Mouse (Mus musculus): Measurements from ENCODE around the gene Gmds. TPM values are rescaled to one million over a fixed set of nuclear protein-coding genes. Genes with fewer than 3 reads are reported as not detected.

The Gmds gene
- total and polyA plus RNA-seq, 2 experiments from 2014 or later = 18.6 to 35.1 TPM

GRCm38 (mm10) chr13:31924506-31924905 is 414.0 kb downstream of the Gmds start:
- WGBS = 82% methylated on average over 4 of the region's 4 CpGs
- DNase-seq = no peak
- H3K9me3 ChIP-seq (ENCODE audit: low read length) = no peaks in the 10 kb centered on the region

GRCm38 (mm10) chr13:31919716-31920115 is 418.8 kb downstream of the Gmds start:
- DNase-seq (no peak), ATAC-seq (no peak)
- H3K9me3 ChIP-seq (ENCODE audit: low read length) = no peaks in the 10 kb centered on the region
- WGBS = 88% methylated on average over 2 of the region's 2 CpGs
- no peaks in the 10 kb centered on the region for H3K36me3 ChIP-seq (ENCODE audit: insufficient read depth)
- no peaks in the 10 kb centered on the region for H3K27me3 ChIP-seq (ENCODE audit: insufficient read depth, low read length)
- H3K9ac ChIP-seq = no peak overlapping the region
- TF ChIP-seq CTCF (IDR thresholded peaks at IDR 0.05; ENCODE audit: low read depth) = no peak
- no peaks in the 10 kb centered on the region for H3K4me1 ChIP-seq (ENCODE audit: insufficient read depth)
- H3K4me3 ChIP-seq (ENCODE audit: low read depth, low read length) = no peak overlapping the region
- no peak overlapping the region for H3K4me2 ChIP-seq (ENCODE audit: low read depth)
- H3K27ac ChIP-seq (ENCODE audit: low read depth, low read length) = no peak overlapping the region

More at GRCm38 (mm10) chr13:31924506-31924905, 414.0 kb downstream of the Gmds start:
- TF ChIP-seq CTCF (IDR thresholded peaks at IDR 0.05; ENCODE audit: low read depth) = no peak
- Histone ChIP-seq H3K36me3 (ENCODE audit: insufficient read depth) (no peaks in the 10 kb centered on the region), H3K9ac (no peak overlapping the region), H3K27me3 (ENCODE audit: insufficient read depth, low read length) (no peaks in the 10 kb centered on the region), H3K4me3 (ENCODE audit: low read depth, low read length) (no peak overlapping the region), H3K27ac (ENCODE audit: low read depth, low read length) (no peak overlapping the region), H3K4me1 (ENCODE audit: insufficient read depth) (no peaks in the 10 kb centered on the region), H3K4me2 (ENCODE audit: low read depth) (no peak overlapping the region)
- ATAC-seq = no peak

DNA sequence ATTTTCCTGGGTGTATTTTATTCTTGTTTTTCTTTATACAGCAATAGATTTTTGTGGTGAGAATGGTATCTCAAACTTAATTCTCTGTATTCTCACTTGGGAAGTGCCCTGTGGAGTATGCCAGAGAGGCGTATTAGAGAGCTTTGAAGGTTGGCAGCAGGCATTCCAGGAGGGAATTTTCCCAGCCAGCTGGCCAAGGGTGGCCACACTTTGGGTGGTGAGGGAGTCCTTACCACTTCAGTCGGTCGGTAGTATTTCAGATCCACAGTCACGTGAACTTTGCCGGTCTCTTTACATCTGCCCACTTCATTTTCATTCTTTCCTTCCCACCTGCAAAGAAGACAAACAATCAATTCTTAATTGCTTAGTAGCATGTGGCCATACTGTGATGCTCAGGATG is 421.2 kb downstream of the Gmds start:
- H3K4me2 ChIP-seq (ENCODE audit: low read depth) = no peak overlapping the region
- no peaks in the 10 kb centered on the region for H3K4me1 ChIP-seq (ENCODE audit: insufficient read depth)
- no peaks in the 10 kb centered on the region for H3K9me3 ChIP-seq (ENCODE audit: low read length)
- H3K9ac ChIP-seq = no peak overlapping the region
- H3K27ac ChIP-seq (ENCODE audit: low read depth, low read length) = no peak overlapping the region
- no peaks in the 10 kb centered on the region for H3K27me3 ChIP-seq (ENCODE audit: insufficient read depth, low read length)
- no peak for DNase-seq
- ATAC-seq = no peak
- WGBS = 20% methylated on average over 5 of the region's 5 CpGs
- no peak for TF ChIP-seq CTCF (IDR thresholded peaks at IDR 0.05; ENCODE audit: low read depth)
- H3K36me3 ChIP-seq (ENCODE audit: insufficient read depth) = no peaks in the 10 kb centered on the region
- H3K4me3 ChIP-seq (ENCODE audit: low read depth, low read length) = no peak overlapping the region

- no peaks in the 10 kb centered on the region for H3K27me3 ChIP-seq (ENCODE audit: insufficient read depth, low read length)
- H3K36me3 ChIP-seq (ENCODE audit: insufficient read depth) = no peaks in the 10 kb centered on the region
- H3K4me2 ChIP-seq (ENCODE audit: low read depth) = no peak overlapping the region
- no peak overlapping the region for H3K27ac ChIP-seq (ENCODE audit: low read depth, low read length)
- no peaks in the 10 kb centered on the region for H3K9me3 ChIP-seq (ENCODE audit: low read length)
- H3K4me1 ChIP-seq (ENCODE audit: insufficient read depth) = no peaks in the 10 kb centered on the region
- H3K4me3 ChIP-seq (ENCODE audit: low read depth, low read length) = no peak overlapping the region
- TF ChIP-seq CTCF (IDR thresholded peaks at IDR 0.05; ENCODE audit: low read depth) = no peak
- DNase-seq (no peak), ATAC-seq (no peak)
- H3K9ac ChIP-seq = no peak overlapping the region
- 82% methylated on average over 6 of the region's 6 CpGs for WGBS
Observed at GRCm38 (mm10) chr13:31915748-31916147, 422.8 kb downstream of the Gmds start.

DNA sequence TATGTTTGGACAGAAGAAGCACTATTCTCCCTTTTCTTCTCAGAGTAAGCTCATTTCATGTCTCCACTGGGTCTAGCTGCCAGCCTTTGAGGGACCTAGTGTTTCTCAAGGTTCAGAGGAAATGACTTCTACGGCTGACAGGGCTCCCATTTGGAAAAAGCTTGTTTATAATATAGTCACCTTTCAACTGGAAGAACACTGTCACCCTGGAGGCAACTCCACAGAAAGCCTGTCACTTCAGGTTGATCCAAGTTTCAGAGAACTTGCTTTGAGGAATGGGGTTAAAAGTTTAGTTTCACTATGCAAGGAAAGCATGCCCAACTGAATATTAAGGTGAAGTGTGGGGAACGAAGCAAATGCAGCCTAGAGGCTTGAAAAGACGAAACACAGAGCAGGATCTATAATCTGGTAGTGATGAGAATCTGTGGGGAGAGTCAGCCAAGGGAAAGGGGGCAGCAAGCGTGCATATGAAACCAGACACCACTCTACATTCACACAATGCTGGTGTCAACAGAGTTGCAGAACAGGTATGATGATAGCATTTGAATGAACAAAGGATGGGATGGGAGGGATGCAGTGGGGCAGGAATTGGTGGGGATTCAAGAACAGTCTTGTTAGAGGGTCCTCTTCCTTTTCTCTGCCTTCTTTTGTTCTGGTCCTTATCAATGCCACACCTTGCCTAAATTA is 423.5 kb downstream of the Gmds start:
- Histone ChIP-seq H3K27me3 (ENCODE audit: insufficient read depth, low read length) (no peaks in the 10 kb centered on the region), H3K27ac (ENCODE audit: low read depth, low read length) (no peak overlapping the region), H3K36me3 (ENCODE audit: insufficient read depth) (no peaks in the 10 kb centered on the region), H3K9me3 (ENCODE audit: low read length) (no peaks in the 10 kb centered on the region), H3K4me1 (ENCODE audit: insufficient read depth) (no peaks in the 10 kb centered on the region), H3K9ac (no peak overlapping the region), H3K4me2 (ENCODE audit: low read depth) (no peak overlapping the region), H3K4me3 (ENCODE audit: low read depth, low read length) (no peak overlapping the region)
- DNase-seq (no peak), ATAC-seq (no peak)
- TF ChIP-seq CTCF (IDR thresholded peaks at IDR 0.05; ENCODE audit: low read depth) = no peak
- WGBS = 83% methylated on average over 4 of the region's 4 CpGs

DNA sequence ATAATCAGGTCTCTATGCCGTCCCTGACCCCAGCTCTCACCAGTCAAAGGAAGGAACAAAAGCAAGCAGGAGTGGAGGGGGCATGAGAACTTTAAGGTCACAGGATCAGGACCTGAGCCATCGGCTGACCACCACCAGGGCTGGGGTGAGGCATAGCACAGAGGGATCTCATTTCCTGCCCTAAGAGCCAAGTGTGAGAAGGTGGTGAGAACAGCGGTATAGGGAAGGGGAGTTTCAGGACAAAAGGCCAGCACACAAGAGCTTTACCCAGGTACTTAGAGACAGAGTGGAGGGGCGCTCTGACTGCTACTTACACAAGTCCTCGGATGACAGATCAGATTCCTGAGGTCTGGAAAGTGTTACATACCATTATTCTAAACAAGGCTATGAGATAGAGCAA is 426.6 kb downstream of the Gmds start:
- no peak for TF ChIP-seq CTCF (IDR thresholded peaks at IDR 0.05; ENCODE audit: low read depth)
- Histone ChIP-seq H3K9me3 (ENCODE audit: low read length) (no peaks in the 10 kb centered on the region), H3K4me1 (ENCODE audit: insufficient read depth) (no peaks in the 10 kb centered on the region), H3K27ac (ENCODE audit: low read depth, low read length) (no peak overlapping the region), H3K9ac (no peak overlapping the region), H3K27me3 (ENCODE audit: insufficient read depth, low read length) (no peaks in the 10 kb centered on the region), H3K4me2 (ENCODE audit: low read depth) (no peak overlapping the region), H3K36me3 (ENCODE audit: insufficient read depth) (no peaks in the 10 kb centered on the region), H3K4me3 (ENCODE audit: low read depth, low read length) (no peak overlapping the region)
- ATAC-seq = no peak
- no peak for DNase-seq
- WGBS = 18% methylated on average over 5 of the region's 5 CpGs

GRCm38 (mm10) chr13:31911362-31911761 is 427.2 kb downstream of the Gmds start:
- H3K4me2 ChIP-seq (ENCODE audit: low read depth) = no peak overlapping the region
- H3K9ac ChIP-seq = no peak overlapping the region
- H3K36me3 ChIP-seq (ENCODE audit: insufficient read depth) = no peaks in the 10 kb centered on the region
- WGBS = 67% methylated on average over 2 of the region's 2 CpGs
- no peak overlapping the region for H3K4me3 ChIP-seq (ENCODE audit: low read depth, low read length)
- no peak overlapping the region for H3K27ac ChIP-seq (ENCODE audit: low read depth, low read length)
- ATAC-seq = no peak
- no peaks in the 10 kb centered on the region for H3K4me1 ChIP-seq (ENCODE audit: insufficient read depth)
- no peaks in the 10 kb centered on the region for H3K27me3 ChIP-seq (ENCODE audit: insufficient read depth, low read length)
- TF ChIP-seq CTCF (IDR thresholded peaks at IDR 0.05; ENCODE audit: low read depth) = no peak
- DNase-seq = no peak
- H3K9me3 ChIP-seq (ENCODE audit: low read length) = no peaks in the 10 kb centered on the region

All from forebrain, postnatal 0 days (tissue).